Mouse (Mus musculus): ENCODE data around the gene Tmem150b. TPM values are rescaled to one million over a fixed set of nuclear protein-coding genes. Genes with fewer than 3 reads are reported as not detected.

Gene Tmem150b
- total and polyA plus RNA-seq, 3 experiments: 0.31 to 1.4 TPM; not detected in 1

- Histone ChIP-seq H3K9me3 (replicated peaks; ENCODE audit: insufficient read depth, low read length) (no peaks in the 10 kb centered on the region), H3K79me2 (ENCODE audit: control insufficient read depth, insufficient read depth, low read length, poor library complexity) (no peaks in the 10 kb centered on the region), H3K27me3 (ENCODE audit: control insufficient read depth in 1 of 2, insufficient read depth in 2 of 2, low read length in 2 of 2) (peaks cover 3 to 6% of the 10 kb centered on the region in 2 experiments), H3K4me3 (ENCODE audit: control insufficient read depth in 1 of 2, insufficient read depth in 1 of 2, low read depth in 2 of 2, low read length in 2 of 2) (no peak overlapping the region), H3K27ac (ENCODE audit: control insufficient read depth, low read depth, low read length) (no peak overlapping the region), H3K36me3 (ENCODE audit: control insufficient read depth in 1 of 2, insufficient read depth in 2 of 2, low read length in 2 of 2) (no peaks in the 10 kb centered on the region), H3K4me1 (ENCODE audit: control insufficient read depth in 1 of 2, insufficient read depth in 2 of 2, low read length in 2 of 2) (no peaks in the 10 kb centered on the region), H3K9ac (ENCODE audit: control insufficient read depth, low read depth, low read length, poor library complexity, severe bottlenecking) (no peak overlapping the region)
- TF ChIP-seq MYC (IDR thresholded peaks at IDR 0.05; ENCODE audit: low read depth, low read length) (no peak), MAZ (IDR thresholded peaks at IDR 0.05; ENCODE audit: low read depth, low read length) (no peak), EP300 (IDR thresholded peaks at IDR 0.05; ENCODE audit: low read depth in 1 of 2, low read length in 2 of 2) (no peak), MYB (IDR thresholded peaks at IDR 0.05; ENCODE audit: low read depth, low read length) (no peak), RCOR1 (IDR thresholded peaks at IDR 0.05; ENCODE audit: low read depth, low read length) (no peak), ELF1 (IDR thresholded peaks at IDR 0.05; ENCODE audit: low read depth, low read length) (no peak), ZKSCAN1 (IDR thresholded peaks at IDR 0.05; ENCODE audit: low read depth, low read length) (no peak)
- no peak for DNase-seq (ENCODE audit: low read depth, low spot score)
Observed at GRCm38 (mm10) chr7:4764946-4765710, 40.1 kb upstream of the Tmem150b start.

GRCm38 (mm10) chr7:4759670-4760069 lies 34.6 kb upstream of the Tmem150b start:
- DNase-seq (ENCODE audit: low read depth, low spot score): no peak
- Histone ChIP-seq H3K27ac (ENCODE audit: control insufficient read depth, low read depth, low read length) (no peak overlapping the region), H3K79me2 (ENCODE audit: control insufficient read depth, insufficient read depth, low read length, poor library complexity) (no peaks in the 10 kb centered on the region), H3K4me3 (ENCODE audit: control insufficient read depth in 1 of 2, insufficient read depth in 1 of 2, low read depth in 2 of 2, low read length in 2 of 2) (no peak overlapping the region), H3K4me1 (ENCODE audit: control insufficient read depth in 1 of 2, insufficient read depth in 2 of 2, low read length in 2 of 2) (no peaks in the 10 kb centered on the region), H3K27me3 (ENCODE audit: control insufficient read depth in 1 of 2, insufficient read depth in 2 of 2, low read length in 2 of 2) (peaks cover 0 to 2% of the 10 kb centered on the region in 2 experiments; a peak in 3 of 4 replicates), H3K9ac (ENCODE audit: control insufficient read depth, low read depth, low read length, poor library complexity, severe bottlenecking) (no peak overlapping the region), H3K36me3 (ENCODE audit: control insufficient read depth in 1 of 2, insufficient read depth in 2 of 2, low read length in 2 of 2) (no peaks in the 10 kb centered on the region), H3K9me3 (replicated peaks; ENCODE audit: insufficient read depth, low read length) (no peaks in the 10 kb centered on the region)
- TF ChIP-seq RCOR1 (IDR thresholded peaks at IDR 0.05; ENCODE audit: low read depth, low read length) (no peak), CTCF (IDR thresholded peaks at IDR 0.05 in 2 of 3, conservative IDR thresholded peaks at IDR 0.05 in 1 of 3; ENCODE audit: control insufficient read depth in 1 of 3, insufficient read depth in 1 of 3, low read depth in 2 of 3, low read length in 3 of 3, poor library complexity in 1 of 3, severe bottlenecking in 1 of 3) (no peak), CHD1 (IDR thresholded peaks at IDR 0.05; ENCODE audit: low read depth, low read length) (no peak), ZMIZ1 (IDR thresholded peaks at IDR 0.05; ENCODE audit: low read depth, low read length) (no peak), MEF2A (IDR thresholded peaks at IDR 0.05; ENCODE audit: extremely low read depth, insufficient replicate concordance, low read depth, low read length, poor library complexity, severe bottlenecking) (no peak), MAX (IDR thresholded peaks at IDR 0.05; ENCODE audit: low read length) (no peak), MYB (IDR thresholded peaks at IDR 0.05; ENCODE audit: low read depth, low read length) (no peak), POLR2A (IDR thresholded peaks at IDR 0.05; ENCODE audit: control insufficient read depth in 1 of 2, insufficient read depth in 1 of 2, low read depth in 1 of 2, low read length in 2 of 2, poor library complexity in 1 of 2) (no peak), UBTF (IDR thresholded peaks at IDR 0.05; ENCODE audit: borderline replicate concordance, insufficient read depth, low read depth, low read length) (no peak), ETS1 (IDR thresholded peaks at IDR 0.05; ENCODE audit: low read depth, low read length) (no peak), GATA1 (IDR thresholded peaks at IDR 0.05; ENCODE audit: low read depth, low read length) (no peak), MYC (IDR thresholded peaks at IDR 0.05; ENCODE audit: low read depth, low read length) (no peak), TBP (IDR thresholded peaks at IDR 0.05; ENCODE audit: low read depth, low read length) (no peak), BHLHE40 (IDR thresholded peaks at IDR 0.05; ENCODE audit: borderline replicate concordance, low read depth, low read length) (no peak), JUND (IDR thresholded peaks at IDR 0.05; ENCODE audit: low read depth, low read length) (no peak), GABPA (IDR thresholded peaks at IDR 0.05; ENCODE audit: low read depth, low read length) (no peak), MAZ (IDR thresholded peaks at IDR 0.05; ENCODE audit: low read depth, low read length) (no peak), ZKSCAN1 (IDR thresholded peaks at IDR 0.05; ENCODE audit: low read depth, low read length) (no peak), HCFC1 (IDR thresholded peaks at IDR 0.05; ENCODE audit: low read depth, low read length) (no peak), CHD2 (IDR thresholded peaks at IDR 0.05; ENCODE audit: low read length) (no peak)

All from MEL (cell line).